Comparison of ENCODE assay signal across 8 mouse cellular contexts in genomic region chr11:101468263-101468688, GRCm38 (mm10). TPM values are rescaled to one million over a fixed set of nuclear protein-coding genes. Genes with fewer than 3 reads are reported as not detected.
A peak's percentile ranks its signal among the peaks of the same experiment; 100 is the strongest.
DNase-seq lines count a peak whose midpoint lies in the region; ATAC-seq and TF ChIP-seq lines count a peak whose summit lies in the region.

No protein-coding gene starts in this region.

- 0 out of 2 replicates have a peak overlapping the region, but pooled peaks have one; percentile 11 for H3K27ac ChIP-seq in cerebellum, adult 2 months (ENCODE audit: insufficient read depth, low read length)

- no peaks in the 10 kb centered on the region for H3K27me3 ChIP-seq in cerebellum, adult 2 months (ENCODE audit: control insufficient read depth, insufficient read depth, low read length)

- no peaks in the 10 kb centered on the region; the same call in 1 of the 2 replicates for H3K4me1 ChIP-seq in cerebellum, adult 2 months (ENCODE audit: control insufficient read depth, insufficient read depth, low read length)

- TF ChIP-seq CTCF in cerebellum, adult 2 months (IDR thresholded peaks at IDR 0.05; ENCODE audit: borderline replicate concordance, insufficient read depth, low read depth, low read length), result no peak

- TF ChIP-seq POLR2A in cerebellum, adult 2 months (IDR thresholded peaks at IDR 0.05; ENCODE audit: borderline replicate concordance, insufficient read depth, low read length), result no peak

- H3K4me3 ChIP-seq in cerebellum, adult 2 months (replicated peaks; ENCODE audit: insufficient read depth, low read depth, low read length), result peak overlapping the region; percentile 84

- DNase-seq in cerebellum, adult 2 months, result peak in 1 of 2 experiments; percentile 54
- DNase-seq in cerebellum, postnatal 25 days, result no peak
- peak; percentile 28 for DNase-seq in ovary, postnatal 10 days (ENCODE audit: low spot score)
- DNase-seq in ovary, adult 18-20 months (ENCODE audit: low spot score), result no peak
- peak; percentile 37 for DNase-seq in induced T-regulatory cell, adult 2 months (ENCODE audit: low read depth)
- DNase-seq in neural tube, embryonic 10.5 days (ENCODE audit: extremely low spot score, low spot score), result peak; percentile 76
- DNase-seq in yolk sac, embryonic 10.5 days (ENCODE audit: low spot score), result no peak

- 1% methylated on average over 24 of the region's 31 CpGs for WGBS in cerebellum, adult 2 months

- no peak for ATAC-seq in activated CD4-positive, CD25-positive, alpha-beta regulatory T cell, adult 4 months

RNA-seq across cellular contexts. Expression of gene Vat1, which starts 2.2 kb away (rescaled TPM):
- 44.6 and 49.2 TPM in 2 replicates for polyA plus RNA-seq in cerebellum, adult 2 months (2012; rRNA removed)
- 1 to 10 TPM in 1 of 2 experiments, under 1 TPM in 1; 0.60 to 1.5 TPM for polyA plus RNA-seq in activated CD4-positive, CD25-positive, alpha-beta regulatory T cell, adult 4 months (2017; shearing (Covaris generic))

RNA-seq across cellular contexts. Expression of gene Rnd2, which starts 3.5 kb away (rescaled TPM):
- polyA plus RNA-seq in cerebellum, adult 2 months (2012; rRNA removed), result 216 and 275 TPM in 2 replicates
- polyA plus RNA-seq in activated CD4-positive, CD25-positive, alpha-beta regulatory T cell, adult 4 months (2017; shearing (Covaris generic)), result under 1 TPM; 0.24 to 0.36 TPM

RNA-seq across cellular contexts. Expression of gene Ifi35, which starts 20.1 kb away (rescaled TPM):
- polyA plus RNA-seq in cerebellum, adult 2 months (2012; rRNA removed), result 6.2 and 6.3 TPM in 2 replicates
- 100 to 1,000 TPM; 148 to 179 TPM for polyA plus RNA-seq in activated CD4-positive, CD25-positive, alpha-beta regulatory T cell, adult 4 months (2017; shearing (Covaris generic))

RNA-seq across cellular contexts. Expression of gene Rpl27, which starts 26.2 kb away (rescaled TPM):
- 400 and 422 TPM in 2 replicates for polyA plus RNA-seq in cerebellum, adult 2 months (2012; rRNA removed)
- 100 to 1,000 TPM; 581 to 812 TPM for polyA plus RNA-seq in activated CD4-positive, CD25-positive, alpha-beta regulatory T cell, adult 4 months (2017; shearing (Covaris generic))

RNA-seq across cellular contexts. Expression of gene Ptges3l, which starts 43.1 kb away (rescaled TPM):
- 1.2 and 1.8 TPM in 2 replicates for polyA plus RNA-seq in cerebellum, adult 2 months (2012; rRNA removed)
- polyA plus RNA-seq in activated CD4-positive, CD25-positive, alpha-beta regulatory T cell, adult 4 months (2017; shearing (Covaris generic)), result 1 to 10 TPM; 1.1 to 4.2 TPM

Comparison
In these comparisons a context has a peak if more than half of its experiments do, and no peak if none do; other contexts are left out.
1. DNase-seq: peak in ovary, postnatal 10 days (single experiment), induced T-regulatory cell, adult 2 months (single experiment) and neural tube, embryonic 10.5 days (single experiment); none in cerebellum, postnatal 25 days (0 of 2), ovary, adult 18-20 months (single experiment) and yolk sac, embryonic 10.5 days (single experiment).
2. RNA of gene Vat1, which starts 2.2 kb away (polyA plus RNA-seq): 44.6 to 49.2 TPM in cerebellum, adult 2 months; 0.60 to 1.5 TPM in activated CD4-positive, CD25-positive, alpha-beta regulatory T cell, adult 4 months; every median in the first group is over 10 times any median in the second.
3. RNA of gene Rnd2, which starts 3.5 kb away (polyA plus RNA-seq): 216 to 275 TPM in cerebellum, adult 2 months; 0.24 to 0.36 TPM in activated CD4-positive, CD25-positive, alpha-beta regulatory T cell, adult 4 months; every median in the first group is over 100 times any median in the second.
4. RNA of gene Ifi35, which starts 20.1 kb away (polyA plus RNA-seq): 148 to 179 TPM in activated CD4-positive, CD25-positive, alpha-beta regulatory T cell, adult 4 months; 6.2 to 6.3 TPM in cerebellum, adult 2 months; every median in the first group is over 10 times any median in the second.